Mouse (Mus musculus) embryonic stem cell, embryonic (primary cell): ENCODE results near the gene Olfr187.
"Not testable (repeated sequence)": the region's sequence is repeated elsewhere in the genome, so short reads cannot be mapped to it uniquely, and the experiment has no call there.

Experiments
- CTCF ChIA-PET, 4 experiments: fragments of 300-600 bp in 2 of 4; fragments of 350-600 bp in 2 of 4; sonication (Branson Sonifier 250); formaldehyde crosslinking; loops; one replicate each; lab custom pipeline; 2022; ENCODE audit warnings: inconsistent platforms in 2 of 4; lab: Charles Lee
- POLR2A ChIA-PET, 4 experiments: fragments of 300-600 bp in 2 of 4; fragments of 350-600 bp in 2 of 4; sonication (Branson Sonifier 250); formaldehyde crosslinking; loops; one replicate each; lab custom pipeline; 2022; ENCODE audit warnings: antibody characterized with exemption in 4 of 4, inconsistent platforms in 1 of 4; lab: Charles Lee

The Olfr187 gene

DNA sequence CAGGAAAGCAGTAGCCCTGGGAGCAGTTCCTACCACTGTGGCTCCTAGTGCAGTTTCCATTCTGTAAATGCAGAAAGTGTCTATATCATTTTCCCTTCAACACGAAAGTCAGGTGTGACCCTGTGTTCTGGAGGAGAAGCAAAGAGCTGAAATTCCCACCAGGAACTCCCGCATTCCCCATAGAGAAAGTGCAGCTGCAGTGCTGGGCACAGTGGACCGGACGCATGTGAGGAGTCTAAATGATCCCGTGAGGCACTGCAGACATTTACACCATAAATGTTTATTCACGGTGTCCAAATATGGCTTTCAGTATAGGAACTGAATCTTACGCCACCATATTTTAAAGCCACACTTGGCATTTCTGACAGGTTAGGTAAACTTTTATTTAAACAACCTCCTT, at the start of gene Olfr187:
TSS of gene Olfr187 (minus strand) at position 58 of the 400 bp plus-strand sequence.
- ChIA-PET CTCF (no interaction called here), POLR2A (no interaction called here)

DNA sequence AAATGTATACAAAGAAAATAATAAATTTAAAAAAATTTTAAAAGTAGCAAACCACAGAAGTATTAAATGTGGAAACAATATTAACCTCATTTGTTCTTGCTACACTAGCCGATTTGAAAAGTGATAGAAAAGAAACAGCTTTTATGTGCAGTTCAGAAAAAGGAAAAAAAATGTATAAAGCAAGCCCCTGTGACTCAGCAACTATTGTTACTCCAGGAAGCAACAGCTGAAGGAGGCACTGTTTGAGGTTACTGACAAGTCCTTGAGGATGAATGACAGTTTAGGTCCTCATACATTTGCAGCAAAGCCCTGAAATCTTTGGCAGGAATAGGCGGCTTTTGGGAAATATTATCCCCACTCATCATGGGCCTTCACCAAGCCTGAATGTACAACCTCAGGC, 41.5 kb upstream of the Olfr187 start:
- POLR2A ChIA-PET, CTCF ChIA-PET: not testable (repeated sequence)

DNA sequence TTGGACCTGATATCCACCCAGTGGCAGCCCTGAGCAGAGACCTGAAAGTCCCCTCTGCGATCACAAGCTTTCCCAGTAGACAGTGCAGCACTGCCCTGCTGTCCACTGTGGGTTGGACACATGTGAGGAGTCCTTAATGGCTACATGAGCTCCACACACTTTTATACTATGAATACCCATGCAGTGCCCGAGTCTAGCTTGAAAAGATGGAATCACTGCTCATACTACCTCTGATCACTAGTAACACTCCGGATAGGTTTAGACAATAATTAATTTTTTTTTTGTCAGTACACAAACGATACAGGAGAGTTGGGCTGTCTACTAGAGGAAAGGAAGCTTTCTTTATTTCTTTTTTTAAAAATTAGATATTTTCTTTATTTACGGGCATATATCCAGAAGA, 38.3 kb upstream of the Olfr187 start, which contains the start of gene Olfr190:
TSS of gene Olfr190 (minus strand) at position 101 of the 400 bp plus-strand sequence.
- ChIA-PET POLR2A (no interaction called here), CTCF (no interaction called here)

DNA sequence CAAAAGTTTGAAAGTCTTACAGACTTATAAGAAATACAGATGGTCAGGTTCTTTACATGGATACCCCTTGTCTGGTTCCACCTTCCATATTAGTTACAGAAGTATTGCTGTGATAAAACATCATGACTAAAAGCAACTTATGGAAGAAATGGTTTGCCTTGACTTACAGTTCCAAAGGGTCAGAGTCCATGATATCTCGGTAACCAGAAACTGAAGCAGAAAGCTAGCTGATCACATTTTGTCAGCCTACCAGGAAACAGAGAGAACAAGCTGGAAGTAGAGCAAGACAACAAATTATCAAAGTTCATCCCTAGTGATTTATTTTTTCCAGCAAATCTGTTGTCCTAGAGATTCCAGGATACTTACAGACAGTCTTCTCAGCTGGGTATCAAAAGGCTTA, 34.0 kb upstream of the Olfr187 start:
- ChIA-PET CTCF (no interaction called here), POLR2A (no interaction called here)

DNA sequence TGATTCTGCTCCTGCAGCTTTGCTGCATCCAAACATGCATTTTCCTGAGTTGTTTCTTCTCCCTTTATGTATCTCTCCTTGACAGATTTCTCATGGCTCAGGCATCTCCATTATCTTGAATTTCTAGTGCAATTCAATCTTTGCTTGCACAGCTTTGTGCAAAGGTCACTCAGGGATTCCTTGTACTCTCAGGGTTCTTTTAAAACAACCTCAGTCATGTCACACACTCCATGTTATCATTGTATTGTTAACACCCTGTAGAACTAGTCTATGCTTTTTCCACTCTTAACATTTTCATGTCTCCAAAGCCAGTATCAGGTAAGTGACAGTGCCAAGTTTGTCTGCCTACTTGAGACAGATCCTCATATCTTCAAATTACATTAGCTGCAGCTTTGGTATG, 32.2 kb upstream of the Olfr187 start:
- ChIA-PET CTCF (no interaction called here), POLR2A (no interaction called here)

DNA sequence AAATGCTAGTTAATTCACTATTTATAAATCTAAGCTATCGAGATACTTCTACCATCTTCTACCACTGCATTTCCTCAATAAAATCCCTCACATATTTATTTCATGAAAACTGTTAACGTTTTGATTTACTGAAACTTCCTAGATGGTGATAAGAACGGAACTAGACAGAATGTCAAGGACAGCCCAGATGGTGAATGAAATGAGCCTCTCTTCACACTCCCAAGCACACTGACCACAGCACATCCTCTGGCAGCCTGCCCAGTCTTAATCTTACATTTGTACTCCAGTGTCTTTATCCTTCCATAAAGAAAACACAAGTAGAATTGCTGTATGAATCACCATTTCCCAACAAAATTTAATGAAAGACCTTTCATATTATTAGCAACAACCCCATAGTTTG, 22.8 kb upstream of the Olfr187 start:
- CTCF ChIA-PET, POLR2A ChIA-PET: not testable (repeated sequence)

DNA sequence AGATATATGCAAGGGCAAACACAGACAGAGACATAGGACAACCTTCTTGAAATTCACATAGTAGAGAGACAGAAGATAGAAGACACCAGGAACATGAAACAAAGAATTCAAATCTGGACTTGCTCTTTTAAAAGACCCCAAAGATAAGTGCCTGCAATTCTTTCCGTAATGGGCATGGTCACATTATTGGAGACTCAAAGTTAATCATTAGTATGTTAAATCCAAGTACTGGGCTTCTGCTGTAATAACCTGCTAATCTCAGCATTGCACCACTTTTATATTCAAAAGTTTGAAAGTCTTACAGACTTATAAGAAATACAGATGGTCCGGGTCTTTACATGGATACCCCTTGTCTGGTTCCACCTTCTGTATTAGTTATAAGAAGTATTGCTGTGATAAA, 9.7 kb upstream of the Olfr187 start:
- POLR2A ChIA-PET, CTCF ChIA-PET: not testable (repeated sequence)

DNA sequence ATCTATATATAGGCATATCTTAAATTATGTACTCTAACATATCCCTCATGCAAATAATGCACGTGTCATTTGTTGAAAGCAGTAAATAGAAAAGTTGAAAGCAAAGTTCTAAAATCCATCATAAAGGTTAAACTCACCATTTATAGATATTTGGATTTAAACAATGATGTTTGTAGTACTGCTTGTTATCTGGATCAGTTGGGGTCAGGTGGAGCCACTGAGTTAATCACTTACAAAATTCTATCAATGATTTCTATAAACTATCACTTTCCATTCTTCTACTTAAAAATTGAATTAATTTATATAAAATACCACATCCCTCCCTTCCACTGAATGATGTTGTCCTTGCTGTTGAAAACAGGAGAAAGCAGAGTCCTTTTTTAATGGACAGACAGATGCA, 9.3 kb upstream of the Olfr187 start:
- CTCF ChIA-PET, result no interaction called here
- POLR2A ChIA-PET, result no interaction called here

DNA sequence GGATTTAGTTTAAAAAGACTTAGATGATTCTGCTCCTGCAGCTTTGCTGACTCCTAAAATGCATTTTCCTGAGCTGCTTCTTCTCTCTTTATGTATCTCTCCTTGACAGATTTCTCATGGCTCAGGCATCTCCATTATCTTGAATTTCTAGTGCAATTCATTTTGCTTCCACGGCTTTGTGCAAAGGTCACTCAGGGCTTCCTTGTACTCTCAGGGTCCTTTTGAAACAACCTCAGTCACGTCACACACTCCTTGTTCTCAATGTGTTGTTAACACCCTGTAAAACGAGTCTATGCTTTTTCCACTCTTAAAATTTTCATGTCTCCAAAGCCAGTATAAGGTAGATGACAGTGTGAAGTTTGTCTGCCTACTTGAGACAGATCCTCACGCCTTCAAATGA, 8.0 kb upstream of the Olfr187 start:
- POLR2A ChIA-PET, result no interaction called here

DNA sequence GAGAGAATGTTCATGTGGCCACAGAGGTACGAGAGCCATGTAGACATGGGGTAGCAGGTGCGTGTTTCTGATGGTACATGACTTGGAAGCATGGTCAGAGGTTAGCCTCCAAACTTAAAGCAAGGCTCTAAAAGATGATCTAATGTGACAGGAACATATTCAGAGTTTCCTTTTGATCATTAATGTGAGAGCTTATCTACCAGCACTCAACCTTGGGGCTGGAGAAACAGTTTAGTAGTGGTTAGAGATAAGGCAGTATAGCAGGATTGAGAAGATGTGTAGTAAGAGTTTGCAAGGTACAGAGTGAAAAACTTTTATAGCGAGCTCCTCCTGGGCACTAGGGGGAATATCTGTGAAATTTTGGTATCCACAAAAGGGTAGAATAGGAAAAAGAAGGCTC, 6.3 kb upstream of the Olfr187 start:
- CTCF ChIA-PET, result no interaction called here
- POLR2A ChIA-PET, result no interaction called here

More for the DNA sequence above, 8.0 kb upstream of the Olfr187 start:
- CTCF ChIA-PET, result no interaction called here

DNA sequence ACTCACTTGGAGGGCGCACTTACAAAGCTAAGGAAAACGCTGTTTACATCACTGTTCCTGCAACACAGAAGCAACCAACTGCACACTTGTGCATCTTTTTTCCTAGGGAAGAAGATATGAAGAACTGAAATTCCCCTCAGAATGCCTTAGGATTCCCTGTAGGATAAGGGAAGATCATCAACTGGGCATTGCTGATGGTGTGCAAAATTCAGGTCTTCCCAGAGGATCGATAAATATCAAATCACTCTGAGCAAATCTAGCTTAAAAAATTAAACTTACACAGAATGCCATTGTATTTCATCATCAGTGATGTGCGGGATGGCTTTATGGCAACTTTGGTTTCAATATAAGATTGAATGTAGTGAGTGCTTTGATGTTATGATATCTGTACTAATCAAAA, 9.4 kb downstream of the Olfr187 start, which contains the start of gene Olfr186:
TSS of gene Olfr186 (minus strand) at position 101 of the 400 bp plus-strand sequence.
- ChIA-PET CTCF (no interaction called here), POLR2A (no interaction called here)

DNA sequence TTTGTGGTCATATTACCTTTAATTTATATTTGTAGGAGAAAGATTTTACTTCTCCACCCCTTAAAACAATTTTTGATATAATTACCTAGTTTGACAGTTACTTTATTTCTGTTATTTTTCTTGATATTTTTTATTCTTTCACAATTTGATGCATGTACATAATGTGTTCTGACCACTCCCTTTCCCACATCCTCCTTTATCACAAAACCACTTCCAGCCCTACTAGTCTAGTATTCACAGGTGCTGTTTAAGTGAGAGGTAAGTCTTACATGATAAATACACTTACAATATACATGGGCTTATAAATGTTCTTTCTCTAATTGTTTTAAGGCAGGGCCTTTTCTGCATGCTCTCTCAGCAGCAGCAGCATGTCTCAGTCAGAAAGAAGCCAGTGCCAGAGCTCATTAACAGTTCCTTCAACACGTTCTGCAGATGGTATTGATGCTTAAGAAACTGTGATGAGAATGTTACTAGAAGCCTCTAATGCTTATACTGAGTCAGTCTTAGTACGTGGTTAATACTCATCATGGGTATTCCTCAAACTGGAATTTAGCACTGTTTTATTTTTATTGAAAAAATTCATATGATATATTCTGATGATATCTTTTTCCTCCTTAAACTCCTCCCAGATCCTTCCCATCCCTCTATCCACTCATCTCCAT, 26.1 kb downstream of the Olfr187 start:
- POLR2A ChIA-PET, result no interaction called here
- CTCF ChIA-PET, result no interaction called here

DNA sequence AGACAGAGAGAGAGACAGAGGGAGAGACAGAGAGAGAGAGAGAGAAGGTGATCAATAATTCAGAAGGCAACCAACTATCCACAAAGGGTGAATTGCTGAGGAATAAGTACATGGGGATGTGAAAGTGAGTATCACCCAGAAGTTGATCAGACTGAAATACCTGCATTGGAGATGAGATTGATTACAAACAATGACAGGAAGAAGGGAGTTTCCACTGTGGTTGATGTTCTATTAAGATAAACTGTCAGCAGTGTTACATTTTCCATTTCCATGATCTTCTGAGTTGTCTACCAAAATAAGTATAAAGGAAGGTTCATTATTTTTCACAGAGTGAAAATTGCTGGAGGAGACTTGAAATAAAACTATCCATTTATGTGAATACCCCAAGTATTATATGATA, 32.4 kb downstream of the Olfr187 start:
- CTCF ChIA-PET, result no interaction called here
- POLR2A ChIA-PET, result no interaction called here

DNA sequence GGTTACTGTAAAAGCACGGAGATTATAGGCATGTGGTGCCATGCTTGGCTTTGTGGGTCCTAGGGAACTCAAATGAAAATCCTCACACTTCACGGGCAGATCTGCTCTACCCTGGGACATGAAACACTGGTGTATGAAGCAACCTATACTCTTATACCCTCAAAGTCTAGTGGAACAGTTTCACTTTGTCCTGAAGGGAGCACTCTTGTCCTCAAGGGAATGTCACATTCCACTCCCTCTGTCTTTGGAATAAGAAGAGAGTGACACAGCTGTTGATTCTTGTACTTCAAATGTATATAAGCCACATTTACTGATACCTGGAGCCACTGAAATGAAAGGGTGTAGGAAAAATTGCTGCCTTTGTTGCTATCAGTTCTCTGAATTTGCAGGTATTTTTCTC, 44.5 kb downstream of the Olfr187 start, which contains the start of gene Olfr183:
TSS of gene Olfr183 (plus strand) at position 301 of the 400 bp plus-strand sequence.
- CTCF ChIA-PET, result no interaction called here
- POLR2A ChIA-PET, result no interaction called here
